Mouse (Mus musculus) heart, adult 2 months (tissue): Measurements from ENCODE around the gene Zfp146. TPM values are rescaled to one million over a fixed set of nuclear protein-coding genes. Genes with fewer than 3 reads are reported as not detected.
A peak's percentile ranks its signal among the peaks of the same experiment; 100 is the strongest.

Experiments used
- DNase-seq, 2 experiments: peaks; one replicate each; pipeline ENCODE4 v3.0.0; 2021
- H3K27ac ChIP-seq: fragments of 200-600 bp; 2 replicates; pipeline ENCODE4 v1.8.1; 2022
- H3K27me3 ChIP-seq: fragments of 200-500 bp; 2 replicates; pipeline ENCODE4 v1.6.1; 2012; ENCODE audit warnings: mild to moderate bottlenecking, low read length, inconsistent platforms, mixed read lengths; ENCODE audit not compliant: control insufficient read depth, insufficient read depth
- H3K36me3 ChIP-seq: fragments of 200-500 bp; 2 replicates; pipeline ENCODE4 v1.6.1; 2012; ENCODE audit warnings: low read length, inconsistent platforms; ENCODE audit not compliant: control insufficient read depth, insufficient read depth
- H3K4me1 ChIP-seq: fragments of 200-500 bp; 2 replicates; pipeline ENCODE4 v1.6.1; 2011; ENCODE audit warnings: low read length; ENCODE audit not compliant: control insufficient read depth, insufficient read depth
- H3K4me3 ChIP-seq: fragments of 200-600 bp; 2 replicates; pipeline ENCODE4 v1.8.1; 2022
- H3K79me2 ChIP-seq: fragments of 200-500 bp; replicated peaks from 2 replicates; pipeline ENCODE4 v1.6.1; 2012; ENCODE audit warnings: mild to moderate bottlenecking, inconsistent platforms, low read length, moderate library complexity, mixed read lengths; ENCODE audit not compliant: control insufficient read depth, insufficient read depth
- H3K9ac ChIP-seq: fragments of 200-500 bp; 2 replicates; pipeline ENCODE4 v1.6.1; 2012; ENCODE audit warnings: low read depth, mild to moderate bottlenecking, control low read depth, inconsistent platforms, low read length, mixed read lengths
- CTCF ChIP-seq: fragments of 200-600 bp; IDR thresholded peaks from 2 replicates; pipeline ENCODE4 v1.8.1; 2022; ENCODE audit warnings: antibody characterized with exemption, mild to moderate bottlenecking, moderate library complexity
- EP300 ChIP-seq: fragments of 200-500 bp; IDR thresholded peaks from 2 replicates; pipeline ENCODE4 v1.6.1; 2011; ENCODE audit warnings: low read depth, low read length, control low read depth; ENCODE audit not compliant: insufficient read depth
- POLR2A ChIP-seq: fragments of 200-500 bp; IDR thresholded peaks from 2 replicates; pipeline ENCODE4 v1.6.1; 2011; ENCODE audit warnings: mild to moderate bottlenecking, low read depth, low read length, control low read depth; ENCODE audit not compliant: insufficient read depth
- WGBS: fragments of 180-500 bp; shearing (Covaris S2); methylation state at CpG from one replicate; pipeline ENCODE4 v1.1.7; 2018; 5-methylcytosine and 5-hydroxymethylcytosine counted together
- intact Hi-C: fragments of 180-260 bp; cut with DNase I; formaldehyde crosslinking; loops from one replicate; pipeline ENCODE4 v1.15.1; 2025
- polyA plus RNA-seq: library from polyadenylated mRNA; depleted of rRNA; stranded (reverse); fragments of >200 nt; gene quantifications from 2 replicates; pipeline ENCODE4 v1.2.3, GENCODE M21; 2012
- total RNA-seq, 2 experiments: library from RNA; stranded (reverse); gene quantifications; 2 replicates each; pipeline ENCODE4 v1.2.3; 2021

The Zfp146 gene
- total and polyA plus RNA-seq, 3 experiments = 11.0 to 29.8 (median 29.8) TPM

- Histone ChIP-seq H3K4me3 (no peak overlapping the region), H3K79me2 (no peaks in the 10 kb centered on the region), H3K27me3 (no peaks in the 10 kb centered on the region), H3K9ac (no peak overlapping the region), H3K36me3 (no peaks in the 10 kb centered on the region), H3K27ac (no peak overlapping the region), H3K4me1 (no peaks in the 10 kb centered on the region; the same call in 1 of the 2 replicates)
- TF ChIP-seq EP300 (no peak), CTCF (no peak), POLR2A (no peak)
- no peak for DNase-seq
- WGBS = 72% methylated on average over 11 of the region's 11 CpGs
- intact Hi-C loops = no loop called here
Measured at GRCm38 (mm10) chr7:30178256-30178655, 8.7 kb upstream of the Zfp146 start.

DNA sequence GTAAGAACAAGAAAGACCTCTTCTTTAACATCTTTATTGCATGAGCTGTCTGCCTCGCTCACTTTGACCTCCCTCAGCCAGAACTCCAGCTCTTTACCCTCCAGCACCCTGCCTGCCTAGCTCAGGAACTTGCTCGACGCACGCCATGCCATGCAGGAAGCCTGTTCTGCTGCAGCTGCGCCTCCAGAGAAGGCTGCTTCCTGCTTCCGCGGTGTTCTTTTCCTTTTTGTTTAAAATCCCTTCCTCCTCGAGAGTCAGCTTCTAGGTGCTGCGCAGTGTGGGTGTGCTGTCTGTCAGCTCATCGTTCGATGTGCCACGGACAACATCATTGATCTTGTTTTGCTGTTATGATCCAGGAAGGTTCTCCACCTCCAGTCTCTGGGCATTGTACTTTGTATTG, 6.9 kb upstream of the Zfp146 start:
- Histone ChIP-seq H3K4me1 (no peaks in the 10 kb centered on the region; the same call in 1 of the 2 replicates), H3K79me2 (no peaks in the 10 kb centered on the region), H3K36me3 (no peaks in the 10 kb centered on the region), H3K9ac (no peak overlapping the region), H3K27ac (no peak overlapping the region), H3K4me3 (no peak overlapping the region), H3K27me3 (no peaks in the 10 kb centered on the region)
- TF ChIP-seq CTCF (no peak), POLR2A (no peak), EP300 (no peak)
- intact Hi-C loops = no loop called here
- DNase-seq = no peak
- WGBS = 50% methylated on average over 12 of the region's 12 CpGs

DNA sequence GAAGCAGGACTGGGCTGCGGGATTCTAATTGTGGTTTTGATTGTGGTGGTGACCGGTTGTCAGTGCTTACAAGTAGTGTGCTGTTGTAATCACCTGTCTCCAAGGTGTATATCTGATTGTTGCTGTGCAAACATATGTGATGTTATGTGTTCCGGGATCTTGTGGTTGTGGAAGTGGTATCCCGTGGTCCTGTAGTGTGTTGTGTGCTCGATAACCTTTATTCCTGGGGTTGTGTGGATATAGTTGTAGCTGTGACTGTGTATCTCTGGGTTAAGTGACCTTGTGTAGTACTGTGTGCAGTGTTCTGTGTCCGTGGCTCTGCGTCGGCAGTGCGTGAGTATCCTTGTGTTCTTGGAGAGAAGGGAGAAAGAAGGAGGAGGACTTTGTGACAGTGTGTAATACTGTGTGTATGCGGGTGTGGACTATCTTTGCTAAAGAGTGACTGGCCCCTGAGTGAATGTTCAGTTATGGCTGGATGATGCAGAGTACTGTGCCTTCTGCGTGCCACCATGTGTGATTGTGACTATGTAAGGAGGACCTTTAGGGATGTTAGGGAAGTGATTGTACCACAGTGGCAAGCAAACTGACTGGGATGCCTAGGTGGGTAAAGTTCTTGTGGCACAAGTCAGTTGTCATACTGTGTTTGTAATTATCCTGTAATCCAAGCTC, 867 bp upstream of the Zfp146 start:
- Histone ChIP-seq H3K9ac (peak overlapping the region; percentile 70), H3K4me3 (peak overlapping the region; percentile 68), H3K27ac (peak overlapping the region; percentile 99), H3K79me2 (peaks cover 7% of the 10 kb centered on the region), H3K27me3 (no peaks in the 10 kb centered on the region), H3K36me3 (no peaks in the 10 kb centered on the region), H3K4me1 (peaks cover 3% of the 10 kb centered on the region)
- no peak for DNase-seq
- no peak for TF ChIP-seq CTCF
- TF ChIP-seq POLR2A = no peak
- TF ChIP-seq EP300 = no peak
- 15% methylated on average over 11 of the region's 11 CpGs for WGBS
- intact Hi-C loops = loop anchor here (1.0 kb wide), 1 partner anchor 75 kb away; no protein-coding TSS in a partner anchor

- H3K4me3 ChIP-seq = peak overlapping the region; percentile 68
- peak overlapping the region; percentile 99 for H3K27ac ChIP-seq
- peak overlapping the region; percentile 79 for H3K9ac ChIP-seq
- peaks cover 3% of the 10 kb centered on the region for H3K4me1 ChIP-seq
- H3K79me2 ChIP-seq = peaks cover 9% of the 10 kb centered on the region
- TF ChIP-seq CTCF = no peak
- TF ChIP-seq EP300 = no peak
- DNase-seq = no peak
- WGBS = 2% methylated on average over 21 of the region's 21 CpGs
- no peaks in the 10 kb centered on the region for H3K27me3 ChIP-seq
- intact Hi-C loops = loop anchor here (2.0 kb wide), 1 partner anchor 48 kb away; the partner anchor contains the start of gene Zfp382
- no peaks in the 10 kb centered on the region for H3K36me3 ChIP-seq
Measured at GRCm38 (mm10) chr7:30168914-30169582, 502 bp downstream of the Zfp146 start.

DNA sequence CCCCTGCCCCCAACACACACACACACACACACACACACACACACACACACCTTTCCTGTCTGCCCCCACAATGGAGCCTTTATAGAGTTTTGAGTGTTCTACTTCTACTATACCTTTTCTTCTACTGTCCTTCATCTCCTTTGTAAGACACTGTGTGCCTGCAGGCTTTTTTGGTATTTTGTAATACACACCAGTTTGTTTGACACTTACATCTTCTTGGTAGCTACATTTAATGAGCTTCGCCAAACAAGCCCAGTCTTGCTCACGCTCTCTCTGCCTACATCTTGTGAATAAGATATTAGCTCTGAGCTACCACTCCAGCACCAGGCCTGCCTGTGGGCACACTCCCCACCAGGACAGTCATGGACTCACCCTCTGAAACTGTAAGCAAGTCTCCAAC, 4.8 kb downstream of the Zfp146 start:
- H3K36me3 ChIP-seq = no peaks in the 10 kb centered on the region; the same call in none of the 2 replicates
- no peak overlapping the region for H3K4me3 ChIP-seq
- DNase-seq = no peak
- no peak overlapping the region for H3K27ac ChIP-seq
- no peak overlapping the region for H3K9ac ChIP-seq
- H3K27me3 ChIP-seq = no peaks in the 10 kb centered on the region
- no peak for TF ChIP-seq POLR2A
- no peak for TF ChIP-seq EP300
- TF ChIP-seq CTCF = no peak
- intact Hi-C loops = no loop called here
- no peaks in the 10 kb centered on the region for H3K4me1 ChIP-seq
- 99% methylated on average over 2 of the region's 2 CpGs for WGBS
- peaks cover 9% of the 10 kb centered on the region for H3K79me2 ChIP-seq

- no peak for DNase-seq
- no peak overlapping the region for H3K27ac ChIP-seq
- intact Hi-C loops = no loop called here
- H3K4me3 ChIP-seq = no peak overlapping the region
- H3K79me2 ChIP-seq = peaks cover 9% of the 10 kb centered on the region
- H3K4me1 ChIP-seq = no peaks in the 10 kb centered on the region
- 91% methylated on average over 5 of the region's 5 CpGs for WGBS
- H3K36me3 ChIP-seq = no peaks in the 10 kb centered on the region; the same call in none of the 2 replicates
- no peaks in the 10 kb centered on the region for H3K27me3 ChIP-seq
- TF ChIP-seq CTCF (no peak), EP300 (no peak)
- H3K9ac ChIP-seq = no peak overlapping the region
Measured at GRCm38 (mm10) chr7:30163113-30163512, 6.4 kb downstream of the Zfp146 start.
